Mouse (Mus musculus): ENCODE measurements at regions not wholly inside any gene's neighbourhood (a gene's known extent, or its start where the extent isn't known, plus 50 kb on each side); places are given as distances from the start of the nearest gene placed in this dataset.

- DNase-seq (ENCODE audit: low spot score), result no peak
These were observed 52.0 kb upstream of the Mgat5 start for GRCm38 (mm10) chr1:127152840-127153239.

GRCm38 (mm10) chr1:127135521-127135920, 69.3 kb upstream of the Mgat5 start:
- no peak for DNase-seq (ENCODE audit: low spot score)

DNA sequence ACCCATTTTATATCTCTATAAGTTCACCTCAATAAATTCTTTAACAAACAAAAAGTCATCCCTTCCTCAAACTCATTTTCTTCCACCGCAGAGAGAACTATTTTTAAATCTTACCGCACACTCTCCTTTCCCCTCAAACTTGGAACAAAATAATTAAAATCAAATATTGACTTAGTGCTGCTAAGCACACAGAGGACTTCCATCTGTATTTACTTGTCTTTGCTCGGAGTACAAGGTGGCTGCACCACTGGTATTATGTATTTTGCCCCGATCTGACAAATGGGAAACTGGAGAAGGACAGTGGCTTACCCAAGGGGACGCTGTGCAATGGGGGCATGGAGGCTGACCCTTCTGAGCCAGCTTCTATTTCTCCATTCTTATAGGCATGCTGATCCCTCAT, 72.9 kb upstream of the Mgat5 start:
- no peak for DNase-seq (ENCODE audit: low spot score)

- no peak for DNase-seq (ENCODE audit: low spot score)
These were observed 80.0 kb upstream of the Mgat5 start for GRCm38 (mm10) chr1:127124862-127125261.

- DNase-seq (ENCODE audit: low spot score), result no peak
These were observed 86.8 kb upstream of the Mgat5 start for GRCm38 (mm10) chr1:127118019-127118418.

- DNase-seq (ENCODE audit: low spot score), result no peak
These were observed 97.3 kb upstream of the Mgat5 start for GRCm38 (mm10) chr1:127107485-127107884.

DNA sequence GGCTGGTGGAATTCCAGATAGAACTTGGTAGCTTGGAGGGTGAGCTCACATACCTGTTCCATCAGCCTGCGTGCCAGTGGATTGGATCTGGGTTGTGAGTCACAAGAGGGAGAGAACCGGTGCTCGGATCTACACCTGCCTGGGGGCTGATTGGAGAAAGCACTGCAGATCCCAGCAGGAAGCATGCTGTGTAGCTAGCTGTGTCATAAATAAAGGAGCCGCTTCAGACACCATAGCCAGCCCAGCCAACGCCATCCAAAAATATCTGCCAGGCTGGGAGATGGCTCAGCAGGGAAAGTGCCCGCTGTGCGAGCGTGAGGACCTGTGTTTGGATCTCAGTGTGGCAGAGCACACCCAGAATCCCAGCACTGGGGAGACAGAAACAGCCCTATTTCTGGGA, 99.0 kb upstream of the Mgat5 start:
- DNase-seq (ENCODE audit: low spot score), result no peak

- no peak for DNase-seq (ENCODE audit: low spot score)
These were observed 101.2 kb upstream of the Mgat5 start for GRCm38 (mm10) chr1:127103664-127104063.

GRCm38 (mm10) chr1:127098871-127099420, 105.9 kb upstream of the Mgat5 start:
- no peak for DNase-seq (ENCODE audit: low spot score)

GRCm38 (mm10) chr1:127087616-127088015, 117.2 kb upstream of the Mgat5 start:
- DNase-seq (ENCODE audit: low spot score), result no peak

DNA sequence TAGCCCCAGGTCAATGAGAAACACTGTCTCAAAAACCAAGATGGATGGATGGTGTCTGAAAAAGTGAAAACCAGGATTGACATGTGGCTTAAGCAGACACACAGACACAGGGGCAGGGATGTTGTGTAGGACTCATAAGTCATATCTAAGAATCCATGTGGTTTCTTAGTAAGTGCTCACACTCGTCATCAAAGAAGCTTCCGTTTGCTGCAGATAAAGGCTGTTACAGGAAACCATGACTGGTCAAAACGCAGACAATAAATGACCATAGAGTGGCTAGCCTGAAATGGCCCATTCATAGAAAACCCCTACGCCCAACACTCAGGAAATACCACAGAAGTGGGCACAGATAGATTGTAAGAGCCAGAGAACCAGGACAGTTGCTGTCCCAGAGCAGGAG, 118.8 kb upstream of the Mgat5 start:
- DNase-seq (ENCODE audit: low spot score), result no peak

- DNase-seq (ENCODE audit: low spot score), result no peak
These were observed 121.0 kb upstream of the Mgat5 start for GRCm38 (mm10) chr1:127083761-127084308.

GRCm38 (mm10) chr1:127079012-127079411, 125.8 kb upstream of the Mgat5 start:
- no peak for DNase-seq (ENCODE audit: low spot score)

GRCm38 (mm10) chr1:127062430-127062829, 142.4 kb upstream of the Mgat5 start:
- DNase-seq (ENCODE audit: low spot score), result no peak

DNA sequence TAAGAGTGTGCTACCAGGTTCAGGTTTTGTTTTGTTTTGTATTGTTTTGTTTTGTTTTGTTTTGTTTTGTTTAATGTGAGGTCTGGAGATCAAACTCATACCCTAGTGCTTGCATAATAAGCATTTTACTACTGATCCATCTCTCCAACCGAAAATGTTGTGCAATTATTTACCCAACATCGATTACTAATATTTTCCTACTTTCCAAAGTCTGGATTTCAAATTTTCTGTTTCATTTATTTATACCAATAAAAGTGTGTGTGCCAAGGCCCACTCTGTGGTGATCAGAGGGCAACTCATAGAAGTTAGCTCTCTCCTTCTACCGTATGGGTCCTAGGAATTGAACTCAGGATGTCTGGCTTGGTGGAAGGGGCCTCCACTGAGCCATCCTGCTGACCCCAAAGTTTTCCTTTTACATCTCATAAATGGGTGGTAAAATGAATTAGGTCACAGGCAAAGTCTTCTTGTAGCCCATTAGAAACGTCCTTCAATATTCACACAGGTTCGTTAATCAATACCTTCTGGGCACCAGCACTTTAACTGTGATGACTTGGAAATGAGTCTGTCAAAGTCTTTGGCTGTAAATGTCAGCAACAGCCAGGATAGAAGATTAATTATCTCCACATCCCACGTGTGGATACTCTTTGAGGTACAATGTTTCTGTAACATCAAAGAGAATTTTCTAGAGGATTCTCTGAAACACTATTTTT, 158.9 kb upstream of the Mgat5 start:
- no peak for DNase-seq (ENCODE audit: low spot score)

DNA sequence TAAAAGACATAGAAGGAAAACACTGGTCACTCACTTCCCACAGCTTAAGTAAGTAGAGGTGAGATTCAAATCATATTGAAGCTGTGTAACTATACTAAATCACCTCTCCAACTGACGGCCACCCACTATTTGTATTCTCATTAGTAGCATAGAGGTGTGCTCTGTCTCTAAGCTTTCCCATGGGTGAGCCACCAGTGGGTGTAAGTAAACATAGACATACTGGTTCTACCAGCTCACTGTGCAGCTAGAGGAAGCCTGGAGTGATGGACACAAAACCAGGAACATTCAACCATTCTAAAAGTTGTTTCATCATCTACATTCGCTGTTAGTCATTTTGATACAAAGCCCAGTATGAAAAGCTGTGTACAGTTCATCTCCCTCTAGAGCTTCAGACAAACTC, 170.1 kb upstream of the Mgat5 start:
- DNase-seq (ENCODE audit: low spot score), result no peak

- no peak for DNase-seq (ENCODE audit: low spot score)
These were observed 173.3 kb upstream of the Mgat5 start for GRCm38 (mm10) chr1:127031563-127031962.

GRCm38 (mm10) chr1:127028872-127029497, 175.8 kb upstream of the Mgat5 start:
- DNase-seq (ENCODE audit: low spot score), result no peak

DNA sequence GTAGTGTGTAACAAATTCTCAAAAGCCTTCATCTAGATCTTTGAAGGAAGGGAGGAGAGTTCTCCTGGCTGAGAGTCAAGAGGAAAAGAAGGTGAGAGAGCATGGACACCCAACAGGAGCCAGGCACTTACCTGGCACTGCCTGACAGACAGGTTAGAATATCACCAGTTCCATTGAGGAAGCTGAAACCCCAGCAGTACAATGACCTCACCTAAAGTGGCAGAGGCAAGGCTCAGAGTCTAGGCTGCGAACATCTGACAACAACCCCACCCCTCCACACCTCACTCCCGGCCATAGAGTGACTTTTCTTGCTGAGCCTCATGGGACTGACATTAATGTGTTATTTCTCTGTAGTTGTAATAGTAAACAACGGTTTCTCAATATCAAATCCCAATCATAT, 181.7 kb upstream of the Mgat5 start:
- no peak for DNase-seq (ENCODE audit: low spot score)

GRCm38 (mm10) chr1:127017698-127018097, 187.1 kb upstream of the Nckap5 start:
- DNase-seq (ENCODE audit: low spot score), result no peak

DNA sequence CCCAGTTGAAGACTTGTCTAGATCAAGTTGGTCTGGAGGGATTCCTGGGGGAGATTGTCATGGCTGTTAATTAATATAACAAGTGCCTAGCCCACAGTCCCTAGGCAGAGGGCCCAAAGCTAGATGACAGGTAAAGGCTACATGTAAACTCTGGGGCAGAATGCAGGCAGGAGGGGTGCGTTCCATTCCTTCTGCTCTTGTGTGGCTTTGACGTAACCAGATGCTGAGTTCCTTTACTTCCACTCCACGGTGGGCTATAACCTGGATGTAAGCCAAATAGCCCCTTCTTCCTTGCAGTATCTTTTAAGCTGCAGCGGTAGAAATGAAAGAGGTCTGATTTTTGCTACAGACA, 185.3 kb upstream of the Nckap5 start:
- no peak for DNase-seq (ENCODE audit: low spot score)

GRCm38 (mm10) chr1:127015042-127015893, 184.7 kb upstream of the Nckap5 start:
- no peak for DNase-seq (ENCODE audit: low spot score)

DNA sequence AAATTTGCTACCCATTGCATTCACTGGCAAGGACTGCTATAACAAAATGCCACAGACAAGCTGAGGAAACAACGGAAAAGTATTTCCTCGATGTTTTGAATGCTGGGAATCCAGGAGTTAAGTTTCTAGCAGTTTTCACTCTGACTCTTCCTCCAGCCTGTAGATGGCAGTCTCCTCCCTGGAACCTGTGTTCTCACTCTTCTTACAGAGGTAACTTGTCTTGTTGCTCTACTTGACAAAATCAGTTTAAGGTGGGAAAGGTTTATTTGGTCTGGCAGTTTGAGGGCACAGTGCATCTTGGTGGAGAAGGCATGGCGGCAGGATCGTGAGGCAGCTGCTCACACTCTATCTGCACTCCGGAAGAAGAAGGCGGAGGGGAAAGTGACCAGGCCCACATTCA, 181.3 kb upstream of the Nckap5 start:
- peak; percentile 25 for DNase-seq (ENCODE audit: low spot score)
